Mouse (Mus musculus) liver, embryonic 14 days (tissue): ENCODE data around the gene Srf. TPM values are rescaled to one million over a fixed set of nuclear protein-coding genes. Genes with fewer than 3 reads are reported as not detected.

Experiments
- polyA plus RNA-seq: library from polyadenylated mRNA; depleted of rRNA; stranded (reverse); fragments of >200 nt; gene quantifications from 2 replicates; pipeline ENCODE4 v1.2.3, GENCODE M21; 2012; rRNA removed

The Srf gene
- 15.7 and 15.8 TPM in 2 replicates for polyA plus RNA-seq

GRCm38 (mm10) chr17:46555673-46556583, at the start of gene Srf:
TSS of gene Srf (minus strand) at chr17:46556175.

GRCm38 (mm10) chr17:46545813-46546564, 10.0 kb downstream of the Srf start, which contains the start of gene Cul9:
TSS of gene Cul9 (minus strand) at chr17:46546388.

Other genes starting within 250 kb of the Srf start
- gene Abcc10, start 227.8 kb downstream of the Srf start, polyA plus RNA-seq = 1.3 and 1.7 TPM in 2 replicates
- 2.3 and 2.6 TPM in 2 replicates for gene Zfp318, start 172.4 kb downstream of the Srf start, polyA plus RNA-seq
- 0.13 and 0.15 TPM in 2 replicates for gene Crip3, start 127.2 kb downstream of the Srf start, polyA plus RNA-seq
- gene Slc22a7, start 117.7 kb downstream of the Srf start, polyA plus RNA-seq = not detected in 2 replicates
- gene Ttbk1, start 68.5 kb downstream of the Srf start, polyA plus RNA-seq = 0.01 TPM in 2 replicates
- 14.7 and 15.5 TPM in 2 replicates for gene Dnph1, start 59.5 kb downstream of the Srf start, polyA plus RNA-seq
- gene Cul9, start 9.8 kb downstream of the Srf start, polyA plus RNA-seq = 0.53 and 0.63 TPM in 2 replicates
- gene Ptk7, start 73.3 kb upstream of the Srf start, polyA plus RNA-seq = 3.6 and 3.7 TPM in 2 replicates
- gene Klc4, start 89.8 kb upstream of the Srf start, polyA plus RNA-seq = 3.3 and 4.2 TPM in 2 replicates
- 35.6 and 37.0 TPM in 2 replicates for gene Mrpl2, start 90.1 kb upstream of the Srf start, polyA plus RNA-seq
- gene Cul7, start 94.2 kb upstream of the Srf start, polyA plus RNA-seq = 13.2 and 13.9 TPM in 2 replicates
- gene Rrp36, start 118.2 kb upstream of the Srf start, polyA plus RNA-seq = 21.1 and 24.2 TPM in 2 replicates
- 38.2 and 43.8 TPM in 2 replicates for gene Mea1, start 122.6 kb upstream of the Srf start, polyA plus RNA-seq
- 34.0 and 41.3 TPM in 2 replicates for gene Klhdc3, start 124.7 kb upstream of the Srf start, polyA plus RNA-seq
- gene Ppp2r5d, start 148.9 kb upstream of the Srf start, polyA plus RNA-seq = 22.5 and 25.0 TPM in 2 replicates
- 8.4 and 8.9 TPM in 2 replicates for gene Pex6, start 155.3 kb upstream of the Srf start, polyA plus RNA-seq
- gene Gnmt, start 173.0 kb upstream of the Srf start, polyA plus RNA-seq = 15.3 and 17.4 TPM in 2 replicates
- 17.8 and 18.8 TPM in 2 replicates for gene Cnpy3, start 196.0 kb upstream of the Srf start, polyA plus RNA-seq
- gene Ptcra, start 207.5 kb upstream of the Srf start, polyA plus RNA-seq = 0.01 and 0.07 TPM in 2 replicates
- 32.9 and 35.8 TPM in 2 replicates for gene 2310039H08Rik, start 216.5 kb upstream of the Srf start, polyA plus RNA-seq
- 44.3 and 52.4 TPM in 2 replicates for gene Rpl7l1, start 226.5 kb upstream of the Srf start, polyA plus RNA-seq